Mouse (Mus musculus): ENCODE measurements around the gene Lmbr1l. TPM values are rescaled to one million over a fixed set of nuclear protein-coding genes. Genes with fewer than 3 reads are reported as not detected.

Lmbr1l gene
- total and polyA plus RNA-seq, 3 experiments: 23.4 to 30.4 (median 27.9) TPM

- H3K27me3 ChIP-seq (replicated peaks): peaks cover 3% of the 10 kb centered on the region
- in situ Hi-C loops (cut with MboI; ENCODE audit: low pct_ligation_motif_present, low pct_unique_long_range_greater_than_20kb, low sequenced_read_pairs): no loop called here
Measured at GRCm38 (mm10) chr15:98897928-98898800, 19.9 kb downstream of the Lmbr1l start, which contains the start of gene Dhh. Dhh (minus strand) TSS chr15:98898540.

GRCm38 (mm10) chr15:98897495-98897894 lies 20.5 kb downstream of the Lmbr1l start:
- H3K4me1 ChIP-seq (ENCODE audit: control insufficient read depth in 1 of 2, insufficient read depth in 2 of 2): peaks cover 6 to 8% of the 10 kb centered on the region in 2 experiments; a peak in 3 of 4 replicates
- TF ChIP-seq CTCF (conservative IDR thresholded peaks at IDR 0.05 in 1 of 2, IDR thresholded peaks at IDR 0.05 in 1 of 2; ENCODE audit: low read depth in 2 of 2, low read length in 2 of 2) (no peak), USF2 (conservative IDR thresholded peaks at IDR 0.05; ENCODE audit: low read depth, low read length) (no peak), KAT2A (IDR thresholded peaks at IDR 0.05; ENCODE audit: insufficient replicate concordance, low read length) (no peak), POLR2AphosphoS2 (IDR thresholded peaks at IDR 0.05; ENCODE audit: low read depth, low read length) (no peak), HCFC1 (IDR thresholded peaks at IDR 0.05; ENCODE audit: low read depth, low read length) (no peak), MYC (IDR thresholded peaks at IDR 0.05; ENCODE audit: low read depth, low read length) (no peak), POLR2A (IDR thresholded peaks at IDR 0.05; ENCODE audit: low read depth, low read length) (no peak), ELF1 (IDR thresholded peaks at IDR 0.05; ENCODE audit: low read depth, low read length) (no peak), ZC3H11A (IDR thresholded peaks at IDR 0.05; ENCODE audit: low read depth, low read length) (no peak), GABPA (IDR thresholded peaks at IDR 0.05; ENCODE audit: insufficient replicate concordance, low read depth, low read length) (no peak), MEF2A (IDR thresholded peaks at IDR 0.05; ENCODE audit: borderline replicate concordance, low read depth, low read length) (no peak), MAZ (IDR thresholded peaks at IDR 0.05; ENCODE audit: low read depth, low read length) (no peak), MAFK (IDR thresholded peaks at IDR 0.05; ENCODE audit: insufficient replicate concordance, low read length) (no peak), NRF1 (IDR thresholded peaks at IDR 0.05; ENCODE audit: low read depth, low read length) (no peak), MAX (IDR thresholded peaks at IDR 0.05; ENCODE audit: low read length) (no peak), SIN3A (IDR thresholded peaks at IDR 0.05; ENCODE audit: low read length) (no peak), CHD2 (IDR thresholded peaks at IDR 0.05; ENCODE audit: low read length) (no peak), RAD21 (IDR thresholded peaks at IDR 0.05; ENCODE audit: low read depth, low read length) (no peak)
- H3K4me3 ChIP-seq (replicated peaks in 1 of 3; ENCODE audit: low read depth in 2 of 3, low read length in 2 of 3, poor library complexity in 1 of 3): no peak overlapping the region
- no peak overlapping the region for H3K4me2 ChIP-seq (ENCODE audit: insufficient read depth, low read depth, poor library complexity, severe bottlenecking)
- H3K27ac ChIP-seq (ENCODE audit: insufficient read depth, low read depth): no peak overlapping the region
- dilution Hi-C loops (cut with MboI; ENCODE audit: extremely low pct_ligation_motif_present, extremely low pct_unique_long_range_greater_than_20kb, low sequenced_read_pairs) (no loop called here), in situ Hi-C loops (cut with MboI; ENCODE audit: low pct_ligation_motif_present, low pct_unique_long_range_greater_than_20kb, low sequenced_read_pairs) (no loop called here)
- peaks cover 3% of the 10 kb centered on the region for H3K27me3 ChIP-seq (replicated peaks)
- peaks cover 0 to 1% of the 10 kb centered on the region in 2 experiments for H3K36me3 ChIP-seq (replicated peaks in 1 of 2; ENCODE audit: control insufficient read depth in 1 of 2, insufficient read depth in 1 of 2, low read length in 1 of 2)
- no peak overlapping the region for H3K9ac ChIP-seq (ENCODE audit: insufficient read depth, low read depth)
- no peaks in the 10 kb centered on the region for H3K79me2 ChIP-seq (replicated peaks; ENCODE audit: control insufficient read depth, extremely low read depth, insufficient read depth, poor library complexity, severe bottlenecking)
- peaks cover 6% of the 10 kb centered on the region for H3K9me3 ChIP-seq (replicated peaks; ENCODE audit: low read length)
- DNase-seq (ENCODE audit: extremely low read depth): no peak

More at GRCm38 (mm10) chr15:98897928-98898800, 19.9 kb downstream of the Lmbr1l start, which contains the start of gene Dhh:
- no peak within 1 kb of the TSS for H3K27ac ChIP-seq (ENCODE audit: insufficient read depth, low read depth)
- H3K9me3 ChIP-seq (replicated peaks; ENCODE audit: low read length): peaks cover 6% of the 10 kb centered on the region
- no peak for TF ChIP-seq RAD21 (IDR thresholded peaks at IDR 0.05; ENCODE audit: low read depth, low read length)
- TF ChIP-seq TBP (conservative IDR thresholded peaks at IDR 0.05; ENCODE audit: low read depth, low read length): no peak
- no peak for TF ChIP-seq MAFK (IDR thresholded peaks at IDR 0.05; ENCODE audit: insufficient replicate concordance, low read length)
- TF ChIP-seq ETS1 (conservative IDR thresholded peaks at IDR 0.05; ENCODE audit: low read depth, low read length): no peak
- TF ChIP-seq CHD2 (IDR thresholded peaks at IDR 0.05; ENCODE audit: low read length): no peak
- TF ChIP-seq USF1 (IDR thresholded peaks at IDR 0.05; ENCODE audit: low read depth, low read length): no peak
- no peak for TF ChIP-seq JUND (conservative IDR thresholded peaks at IDR 0.05; ENCODE audit: low read depth, low read length)
- no peak for TF ChIP-seq ZKSCAN1 (IDR thresholded peaks at IDR 0.05; ENCODE audit: borderline replicate concordance, low read depth, low read length)
- no peak for TF ChIP-seq HCFC1 (IDR thresholded peaks at IDR 0.05; ENCODE audit: low read depth, low read length)
- no peak for TF ChIP-seq CTCF (conservative IDR thresholded peaks at IDR 0.05 in 1 of 2, IDR thresholded peaks at IDR 0.05 in 1 of 2; ENCODE audit: low read depth in 2 of 2, low read length in 2 of 2)
- no peak for TF ChIP-seq PAX5 (IDR thresholded peaks at IDR 0.05; ENCODE audit: low read length)
- TF ChIP-seq NELFE (IDR thresholded peaks at IDR 0.05; ENCODE audit: low read depth, low read length): no peak
- TF ChIP-seq USF2 (conservative IDR thresholded peaks at IDR 0.05; ENCODE audit: low read depth, low read length): no peak
- no peak for TF ChIP-seq POLR2A (IDR thresholded peaks at IDR 0.05; ENCODE audit: low read depth, low read length)
- no peak for TF ChIP-seq BHLHE40 (IDR thresholded peaks at IDR 0.05; ENCODE audit: low read depth, low read length)
- TF ChIP-seq CHD1 (IDR thresholded peaks at IDR 0.05; ENCODE audit: low read depth, low read length): no peak
- dilution Hi-C loops (cut with MboI; ENCODE audit: extremely low pct_ligation_motif_present, extremely low pct_unique_long_range_greater_than_20kb, low sequenced_read_pairs): no loop called here
- no peak within 1 kb of the TSS for H3K4me2 ChIP-seq (ENCODE audit: insufficient read depth, low read depth, poor library complexity, severe bottlenecking)
- no peak within 1 kb of the TSS for H3K9ac ChIP-seq (ENCODE audit: insufficient read depth, low read depth)
- no peaks in the 10 kb centered on the region for H3K79me2 ChIP-seq (replicated peaks; ENCODE audit: control insufficient read depth, extremely low read depth, insufficient read depth, poor library complexity, severe bottlenecking)
- H3K36me3 ChIP-seq (replicated peaks in 1 of 2; ENCODE audit: control insufficient read depth in 1 of 2, insufficient read depth in 1 of 2, low read length in 1 of 2): peaks cover 0 to 7% of the 10 kb centered on the region in 2 experiments
- no peak within 1 kb of the TSS for H3K4me3 ChIP-seq (replicated peaks in 1 of 3; ENCODE audit: low read depth in 2 of 3, low read length in 2 of 3, poor library complexity in 1 of 3)
- peaks cover 6 to 8% of the 10 kb centered on the region in 2 experiments; a peak in 3 of 4 replicates for H3K4me1 ChIP-seq (ENCODE audit: control insufficient read depth in 1 of 2, insufficient read depth in 2 of 2)
- DNase-seq (ENCODE audit: extremely low read depth): no peak

All from CH12.LX (cell line).